Mouse (Mus musculus): Measurements from ENCODE around the gene Golga7b. TPM values are rescaled to one million over a fixed set of nuclear protein-coding genes. Genes with fewer than 3 reads are reported as not detected.
A peak's percentile ranks its signal among the peaks of the same experiment; 100 is the strongest.

Gene Golga7b
- polyA plus RNA-seq (2015; fragmentation: Nextera tagmentation; extraction: Ambion mirVana): 6.7 and 7.7 TPM in 2 replicates

DNA sequence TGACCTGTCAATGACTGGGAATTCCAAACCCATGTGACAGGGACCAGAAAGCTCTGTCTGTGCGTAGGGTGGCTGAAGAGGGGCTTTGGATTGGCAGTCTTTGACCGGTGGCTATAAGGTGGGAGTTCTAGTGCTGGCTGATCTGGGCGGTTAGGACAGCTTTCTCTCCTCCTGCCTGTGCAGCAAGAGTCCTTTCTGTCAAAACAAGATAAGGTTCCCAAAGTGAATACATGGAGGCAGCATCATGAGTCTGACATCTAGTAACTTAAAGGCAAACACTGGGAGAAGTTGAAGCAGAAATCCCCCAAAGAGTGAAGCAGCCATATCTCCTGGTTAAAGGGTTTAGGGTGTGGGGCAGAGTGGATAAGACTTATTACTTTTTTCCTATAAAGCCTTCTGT, at the start of gene Golga7b:
Gene Golga7b (plus strand): TSS at position 56 of the 400 bp plus-strand sequence.
- ATAC-seq (ENCODE audit: insufficient number of reproducible peaks, low FRiP score, low TSS enrichment, low read depth): no peak
- 80% methylated on average over 3 of the region's 3 CpGs for WGBS
- Histone ChIP-seq H3K4me1 (no peaks in the 10 kb centered on the region), H3K27ac (replicated peaks) (no peak within 1 kb of the TSS), H3K9ac (no peak within 1 kb of the TSS), H3K9me3 (replicated peaks) (no peaks in the 10 kb centered on the region), H3K4me3 (replicated peaks) (no peak within 1 kb of the TSS), H3K36me3 (no peaks in the 10 kb centered on the region), H3K4me2 (replicated peaks) (no peak within 1 kb of the TSS), H3K27me3 (peaks cover 5% of the 10 kb centered on the region; the same call in 1 of the 2 replicates)

DNA sequence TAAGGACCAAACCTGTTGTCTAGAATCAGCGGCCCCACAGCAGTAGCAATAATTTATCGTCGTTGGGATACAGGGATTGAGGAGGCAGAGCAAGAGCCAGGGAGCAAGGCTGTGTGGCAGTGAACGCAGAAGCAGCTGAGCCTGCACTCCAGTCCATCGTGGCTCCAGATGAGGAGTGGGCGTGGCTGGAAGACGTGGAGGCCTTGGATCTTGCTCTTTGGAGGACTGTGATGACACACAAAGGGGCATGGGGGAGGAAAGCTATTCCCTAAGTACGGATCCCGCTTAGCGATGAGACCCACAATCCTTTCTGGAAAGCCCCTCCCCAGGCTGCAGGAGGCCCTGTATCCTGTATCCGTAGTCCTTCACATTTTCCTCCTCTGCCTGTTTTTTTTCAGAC, 49.3 kb upstream of the Golga7b start:
- no peak overlapping the region for H3K4me3 ChIP-seq (replicated peaks)
- H3K4me1 ChIP-seq: peaks cover 16% of the 10 kb centered on the region
- 0 out of 2 replicates have a peak, but pooled peaks cover 8% of the 10 kb centered on the region for H3K36me3 ChIP-seq
- no peak overlapping the region for H3K27ac ChIP-seq (replicated peaks)
- ATAC-seq (ENCODE audit: insufficient number of reproducible peaks, low FRiP score, low TSS enrichment, low read depth): no peak
- no peak overlapping the region for H3K4me2 ChIP-seq (replicated peaks)
- H3K9ac ChIP-seq: no peak overlapping the region
- WGBS: 34% methylated on average over 11 of the region's 11 CpGs
- peaks cover 55% of the 10 kb centered on the region for H3K27me3 ChIP-seq
- H3K9me3 ChIP-seq (replicated peaks): no peaks in the 10 kb centered on the region

DNA sequence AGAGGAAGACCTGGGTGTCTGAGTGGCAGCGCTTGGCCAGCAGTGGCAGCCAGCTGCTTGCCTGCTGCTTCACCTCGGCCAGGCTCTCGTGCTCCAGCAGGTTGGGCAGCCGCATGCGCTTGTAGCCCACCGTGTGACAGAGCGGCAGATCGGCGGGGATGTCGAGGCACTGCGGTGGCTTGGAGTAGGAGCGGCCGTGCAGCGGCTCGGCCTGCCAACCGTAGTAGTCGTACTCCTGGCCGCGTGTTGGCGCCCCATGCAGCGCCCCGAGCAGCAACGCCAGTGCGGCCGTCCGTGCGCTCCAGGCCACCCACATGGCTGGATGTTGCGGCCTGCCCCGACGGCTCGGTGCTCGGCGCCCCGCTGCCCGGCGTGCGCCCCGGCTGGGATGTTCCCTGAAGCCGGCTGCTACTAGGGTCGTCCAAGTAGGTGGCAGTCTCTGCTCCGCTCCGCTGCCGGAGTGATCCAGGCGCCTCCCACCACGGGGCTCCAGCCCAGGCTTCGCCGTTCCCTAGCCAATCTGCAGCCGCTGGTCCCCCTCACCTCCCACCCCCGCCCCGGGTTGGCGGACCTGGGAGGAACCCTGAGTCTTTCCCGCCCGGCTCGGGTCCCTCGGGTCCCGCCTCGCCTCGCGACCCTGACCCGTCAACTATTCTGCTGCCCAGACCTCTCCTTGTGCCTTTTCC, 45.5 kb upstream of the Golga7b start, which contains the start of gene Sfrp5:
Gene Sfrp5 (minus strand): TSS at position 557 of the 686 bp plus-strand sequence.
- Histone ChIP-seq H3K27me3 (peaks cover 68% of the 10 kb centered on the region), H3K36me3 (no peaks in the 10 kb centered on the region), H3K27ac (replicated peaks) (no peak within 1 kb of the TSS), H3K4me1 (peaks cover 22% of the 10 kb centered on the region), H3K9me3 (replicated peaks) (no peaks in the 10 kb centered on the region), H3K4me2 (replicated peaks) (peak within 1 kb of the TSS; percentile 44), H3K4me3 (replicated peaks) (peak within 1 kb of the TSS; percentile 25), H3K9ac (no peak within 1 kb of the TSS)
- no peak for ATAC-seq (ENCODE audit: insufficient number of reproducible peaks, low FRiP score, low TSS enrichment, low read depth)
- WGBS: 1% methylated on average over 56 of the region's 60 CpGs

DNA sequence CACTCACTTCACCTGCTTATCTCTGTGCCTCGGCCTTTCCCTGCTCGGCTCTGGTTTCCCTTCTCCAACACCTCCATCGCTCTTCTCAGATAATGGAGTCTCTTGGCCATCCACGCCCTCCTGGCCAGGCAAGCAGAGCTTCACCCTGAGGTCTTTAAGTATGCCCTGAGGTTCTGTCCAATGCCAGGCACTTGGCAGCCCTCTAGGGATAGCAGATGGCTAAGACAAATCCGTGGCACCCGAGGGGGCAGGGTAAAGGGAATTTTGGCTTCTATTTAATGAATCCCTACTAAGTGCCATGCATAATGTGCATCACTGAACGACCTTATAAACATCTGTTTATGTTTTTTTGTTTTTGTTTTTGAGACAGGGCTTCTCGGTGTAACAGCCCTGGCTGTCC, 44.9 kb upstream of the Golga7b start:
- WGBS: 38% methylated on average over 8 of the region's 8 CpGs
- ATAC-seq (ENCODE audit: insufficient number of reproducible peaks, low FRiP score, low TSS enrichment, low read depth): no peak
- H3K4me2 ChIP-seq (replicated peaks): peak overlapping the region; percentile 44

DNA sequence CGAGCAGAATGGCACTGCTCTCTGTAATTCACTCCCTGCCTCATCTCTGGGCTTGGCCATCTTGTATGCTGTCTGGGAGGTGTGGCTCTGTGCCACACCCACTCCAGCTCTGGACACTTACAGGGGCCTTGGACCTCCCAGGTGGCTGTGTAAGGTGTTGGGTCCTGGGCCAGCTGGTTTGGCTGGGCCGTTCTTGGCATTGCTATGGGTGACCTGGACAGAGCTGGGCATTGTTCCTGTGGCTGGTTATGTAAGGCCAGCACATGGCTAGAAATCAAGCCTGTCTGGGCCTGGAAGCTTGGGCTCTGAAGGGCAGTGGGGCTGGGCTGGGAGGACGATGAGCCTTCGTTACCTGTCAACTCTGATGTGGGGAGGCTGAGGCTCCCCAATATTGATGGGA, 43.1 kb upstream of the Golga7b start:
- ATAC-seq (ENCODE audit: insufficient number of reproducible peaks, low FRiP score, low TSS enrichment, low read depth): no peak
- no peak overlapping the region for H3K4me2 ChIP-seq (replicated peaks)
- no peak overlapping the region for H3K9ac ChIP-seq
- peaks cover 54% of the 10 kb centered on the region for H3K27me3 ChIP-seq
- WGBS: 73% methylated on average over 4 of the region's 4 CpGs
- H3K27ac ChIP-seq (replicated peaks): no peak overlapping the region
- H3K36me3 ChIP-seq: no peaks in the 10 kb centered on the region
- no peaks in the 10 kb centered on the region for H3K9me3 ChIP-seq (replicated peaks)
- H3K4me3 ChIP-seq (replicated peaks): no peak overlapping the region
- H3K4me1 ChIP-seq: peaks cover 18% of the 10 kb centered on the region

More for the DNA sequence above, 44.9 kb upstream of the Golga7b start:
- Histone ChIP-seq H3K27me3 (peaks cover 62% of the 10 kb centered on the region), H3K36me3 (no peaks in the 10 kb centered on the region), H3K9ac (no peak overlapping the region), H3K9me3 (replicated peaks) (no peaks in the 10 kb centered on the region), H3K4me3 (replicated peaks) (peak overlapping the region; percentile 25; the same call in 1 of the 2 replicates), H3K27ac (replicated peaks) (no peak overlapping the region), H3K4me1 (peaks cover 22% of the 10 kb centered on the region)

DNA sequence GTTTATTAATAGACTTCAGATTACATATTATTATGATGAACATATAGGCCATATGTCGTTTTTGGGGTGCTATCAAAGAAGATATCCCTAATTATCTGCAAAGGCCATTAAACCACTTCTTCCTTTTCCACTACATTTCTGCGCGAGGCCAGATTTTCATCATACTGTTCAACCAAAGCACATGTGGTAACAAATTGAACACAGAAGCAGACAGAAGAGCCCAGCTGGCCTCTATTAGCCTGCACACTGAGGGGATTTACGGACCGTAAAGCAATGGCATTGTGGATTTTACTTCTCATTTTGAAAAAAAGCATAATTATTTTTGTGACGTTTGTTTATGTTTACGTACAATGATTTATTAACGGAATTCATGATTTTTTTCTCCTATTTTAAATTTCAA, 42.2 kb upstream of the Golga7b start:
- H3K4me1 ChIP-seq: peaks cover 18% of the 10 kb centered on the region
- no peaks in the 10 kb centered on the region for H3K36me3 ChIP-seq
- H3K9me3 ChIP-seq (replicated peaks): no peaks in the 10 kb centered on the region
- no peak overlapping the region for H3K4me2 ChIP-seq (replicated peaks)
- H3K27me3 ChIP-seq: peaks cover 50% of the 10 kb centered on the region
- no peak for ATAC-seq (ENCODE audit: insufficient number of reproducible peaks, low FRiP score, low TSS enrichment, low read depth)
- H3K4me3 ChIP-seq (replicated peaks): no peak overlapping the region
- no peak overlapping the region for H3K27ac ChIP-seq (replicated peaks)
- no peak overlapping the region for H3K9ac ChIP-seq
- 43% methylated on average over 8 of the region's 8 CpGs for WGBS

DNA sequence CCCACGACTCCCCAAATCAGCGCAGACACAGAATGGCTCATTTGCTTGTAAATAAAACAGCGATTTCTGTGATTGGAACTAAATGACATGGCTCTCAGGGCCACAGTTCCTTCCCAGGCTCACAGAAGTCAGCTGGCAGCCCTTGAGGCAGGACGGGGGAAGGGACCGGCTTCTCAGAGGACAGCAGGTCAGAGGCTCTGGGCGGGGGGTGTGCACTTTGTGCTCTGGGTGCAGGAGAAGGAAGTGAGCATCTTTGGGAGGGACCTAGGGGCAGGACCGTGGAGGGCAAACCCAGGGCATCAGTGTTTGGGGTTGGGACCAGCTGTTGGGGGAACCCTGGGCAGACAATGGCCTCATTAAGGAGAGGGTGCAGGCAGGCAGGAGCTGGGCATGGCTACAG, 37.9 kb upstream of the Golga7b start:
- Histone ChIP-seq H3K27ac (replicated peaks) (no peak overlapping the region), H3K9me3 (replicated peaks) (no peaks in the 10 kb centered on the region), H3K4me2 (replicated peaks) (no peak overlapping the region), H3K36me3 (no peaks in the 10 kb centered on the region), H3K27me3 (peaks cover 9% of the 10 kb centered on the region), H3K4me1 (peaks cover 3% of the 10 kb centered on the region; the same call in 1 of the 2 replicates), H3K9ac (no peak overlapping the region), H3K4me3 (replicated peaks) (no peak overlapping the region)
- ATAC-seq (ENCODE audit: insufficient number of reproducible peaks, low FRiP score, low TSS enrichment, low read depth): no peak
- 36% methylated on average over 7 of the region's 7 CpGs for WGBS

DNA sequence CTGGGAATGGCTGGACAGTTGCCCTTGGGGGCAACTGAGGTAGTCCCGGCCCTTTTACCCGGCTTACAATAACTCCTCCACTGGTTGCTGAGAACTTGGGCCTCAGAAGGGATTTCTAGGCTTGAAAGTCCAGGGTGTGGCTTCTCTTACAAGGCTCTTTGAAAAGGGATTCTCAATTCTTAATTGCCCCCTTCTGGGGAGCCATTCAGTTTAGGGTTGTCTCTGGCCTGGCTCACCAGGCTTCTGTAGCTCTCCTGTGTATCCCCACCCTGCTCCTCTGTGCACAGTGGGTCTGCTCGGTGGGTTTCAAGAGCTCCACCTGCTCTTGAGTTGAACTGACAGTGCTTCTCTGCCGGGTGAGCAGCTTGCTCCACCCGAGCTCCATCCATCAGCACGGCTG, 37.4 kb upstream of the Golga7b start:
- WGBS: 44% methylated on average over 6 of the region's 6 CpGs

DNA sequence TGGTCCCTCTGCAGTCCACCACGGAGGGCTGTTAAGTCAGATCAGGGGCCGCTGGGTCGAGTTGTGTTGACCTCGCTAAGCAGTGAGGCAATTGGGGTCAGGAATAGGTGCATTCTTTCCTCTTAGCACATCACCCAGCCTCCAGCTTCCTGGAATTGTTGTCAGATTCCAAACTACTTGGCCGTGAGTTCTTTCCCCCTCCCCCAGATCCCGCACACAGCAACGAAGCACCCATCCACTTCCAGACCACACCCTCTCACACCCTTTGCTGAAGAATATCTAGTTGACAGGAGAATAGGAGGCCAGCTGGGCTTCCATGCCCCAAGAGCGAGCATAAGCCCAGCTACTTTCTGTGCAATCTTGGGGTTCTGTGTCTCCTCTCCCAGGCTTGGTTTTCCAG, 35.4 kb upstream of the Golga7b start:
- Histone ChIP-seq H3K27me3 (peaks cover 9% of the 10 kb centered on the region), H3K36me3 (no peaks in the 10 kb centered on the region), H3K9ac (no peak overlapping the region), H3K4me3 (replicated peaks) (no peak overlapping the region), H3K4me1 (no peaks in the 10 kb centered on the region), H3K27ac (replicated peaks) (no peak overlapping the region), H3K9me3 (replicated peaks) (no peaks in the 10 kb centered on the region), H3K4me2 (replicated peaks) (no peak overlapping the region)
- 27% methylated on average over 8 of the region's 8 CpGs for WGBS
- ATAC-seq (ENCODE audit: insufficient number of reproducible peaks, low FRiP score, low TSS enrichment, low read depth): no peak

More for the DNA sequence above, 37.4 kb upstream of the Golga7b start:
- H3K4me3 ChIP-seq (replicated peaks): no peak overlapping the region
- no peak overlapping the region for H3K4me2 ChIP-seq (replicated peaks)
- H3K4me1 ChIP-seq: no peaks in the 10 kb centered on the region
- peaks cover 9% of the 10 kb centered on the region for H3K27me3 ChIP-seq
- no peaks in the 10 kb centered on the region for H3K36me3 ChIP-seq
- H3K9me3 ChIP-seq (replicated peaks): no peaks in the 10 kb centered on the region
- no peak for ATAC-seq (ENCODE audit: insufficient number of reproducible peaks, low FRiP score, low TSS enrichment, low read depth)
- no peak overlapping the region for H3K27ac ChIP-seq (replicated peaks)
- H3K9ac ChIP-seq: no peak overlapping the region

DNA sequence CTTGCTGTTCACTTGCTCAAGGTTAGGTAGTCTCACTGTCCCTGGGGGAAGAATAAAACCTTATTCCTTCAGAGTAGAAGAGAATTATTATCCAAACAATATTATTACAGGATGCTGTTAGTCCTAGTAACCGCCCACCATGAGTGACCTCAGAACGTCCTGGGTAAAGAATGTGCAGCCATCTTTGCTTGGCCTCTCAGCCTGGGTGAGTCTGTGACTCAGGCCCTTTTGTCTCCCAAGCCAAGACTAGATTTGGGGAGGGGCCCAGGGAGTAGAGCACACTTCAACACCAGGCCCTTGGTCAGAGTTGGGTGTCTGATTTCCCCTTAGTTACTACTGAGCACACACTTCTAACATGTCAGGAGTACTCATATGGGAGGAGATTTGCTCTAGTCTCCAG, 32.8 kb upstream of the Golga7b start:
- H3K36me3 ChIP-seq: no peaks in the 10 kb centered on the region
- H3K9me3 ChIP-seq (replicated peaks): no peaks in the 10 kb centered on the region
- no peak overlapping the region for H3K4me3 ChIP-seq (replicated peaks)
- no peak overlapping the region for H3K27ac ChIP-seq (replicated peaks)
- no peaks in the 10 kb centered on the region for H3K4me1 ChIP-seq
- ATAC-seq (ENCODE audit: insufficient number of reproducible peaks, low FRiP score, low TSS enrichment, low read depth): no peak
- peaks cover 3% of the 10 kb centered on the region for H3K27me3 ChIP-seq
- H3K9ac ChIP-seq: no peak overlapping the region
- WGBS: 82% methylated on average over 2 of the region's 2 CpGs
- no peak overlapping the region for H3K4me2 ChIP-seq (replicated peaks)

DNA sequence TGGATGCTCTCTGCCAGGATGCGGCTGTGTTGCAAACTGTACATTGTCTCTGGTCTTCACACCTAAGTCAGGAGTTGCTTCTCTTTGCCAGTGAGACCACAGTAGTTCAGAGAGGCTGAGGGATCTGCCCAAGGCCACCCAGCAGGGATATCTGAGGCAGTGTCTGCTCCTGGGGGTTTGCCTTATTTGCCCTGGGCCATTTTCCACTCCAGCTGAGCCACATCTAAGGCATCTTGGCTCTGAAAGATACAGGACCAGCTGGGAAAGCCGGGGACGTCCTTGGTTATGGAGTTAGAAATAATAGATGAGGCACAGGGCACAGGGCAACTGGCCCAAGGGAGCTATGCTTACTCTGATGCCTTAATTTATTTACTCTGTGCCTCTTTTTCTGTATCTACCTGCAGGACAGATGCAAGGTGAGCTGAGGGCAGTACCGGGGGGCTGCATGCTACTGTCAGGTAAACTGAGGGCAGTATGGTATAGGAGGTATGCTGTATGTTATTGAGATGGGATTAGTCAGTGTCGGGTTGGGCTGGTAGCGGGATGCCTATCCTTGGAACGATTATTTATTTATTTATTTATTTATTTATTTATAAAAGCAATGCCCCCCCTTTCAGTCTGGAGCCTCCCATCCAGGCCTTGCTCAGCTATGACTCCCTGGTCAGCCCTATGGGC, 30.5 kb upstream of the Golga7b start:
- no peak overlapping the region for H3K4me3 ChIP-seq (replicated peaks)
- H3K4me2 ChIP-seq (replicated peaks): no peak overlapping the region
- no peak overlapping the region for H3K9ac ChIP-seq
- H3K27ac ChIP-seq (replicated peaks): no peak overlapping the region
- 68% methylated on average over 7 of the region's 7 CpGs for WGBS
- no peak for ATAC-seq (ENCODE audit: insufficient number of reproducible peaks, low FRiP score, low TSS enrichment, low read depth)
- no peaks in the 10 kb centered on the region for H3K36me3 ChIP-seq
- H3K4me1 ChIP-seq: no peaks in the 10 kb centered on the region
- no peaks in the 10 kb centered on the region; the same call in 1 of the 2 replicates for H3K27me3 ChIP-seq
- H3K9me3 ChIP-seq (replicated peaks): no peaks in the 10 kb centered on the region

Data from embryonic facial prominence, embryonic 15.5 days (tissue).